Mouse (Mus musculus) heart, embryonic 12.5 days (tissue): ENCODE data around the gene Mpdz. TPM values are rescaled to one million over a fixed set of nuclear protein-coding genes. Genes with fewer than 3 reads are reported as not detected.

Source experiments
- ATAC-seq: fragments of 200-750 bp; cut with Nextera tagmentation; 2 replicates; pipeline ENCODE4 v1.8.0; 2017; ENCODE audit warnings: moderate TSS enrichment, moderate library complexity; ENCODE audit not compliant: insufficient number of reproducible peaks, low FRiP score
- H3K27ac ChIP-seq: fragments of 300-500 bp; sonication (generic); 2 replicates; pipeline ENCODE4 v1.5.1; 2016; ENCODE audit warnings: mild to moderate bottlenecking, moderate library complexity; ENCODE audit not compliant: poor library complexity, severe bottlenecking
- H3K27me3 ChIP-seq: fragments of 300-500 bp; sonication (generic); replicated peaks from 2 replicates; pipeline ENCODE4 v1.6.1; 2016; ENCODE audit warnings: mild to moderate bottlenecking, moderate library complexity
- H3K36me3 ChIP-seq: fragments of 300-500 bp; sonication (generic); 2 replicates; pipeline ENCODE4 v1.6.1; 2016; ENCODE audit warnings: mild to moderate bottlenecking, moderate library complexity
- H3K4me1 ChIP-seq: fragments of 300-500 bp; sonication (generic); replicated peaks from 2 replicates; pipeline ENCODE4 v1.6.1; 2016; ENCODE audit warnings: mild to moderate bottlenecking
- H3K4me2 ChIP-seq: fragments of 300-500 bp; sonication (generic); 2 replicates; pipeline ENCODE4 v1.6.1; 2016; ENCODE audit warnings: mild to moderate bottlenecking, moderate library complexity
- H3K4me3 ChIP-seq: fragments of 300-500 bp; sonication (generic); 2 replicates; pipeline ENCODE4 v1.5.1; 2016; ENCODE audit warnings: mild to moderate bottlenecking
- H3K9ac ChIP-seq: fragments of 300-500 bp; sonication (generic); 2 replicates; pipeline ENCODE4 v1.6.1; 2016; ENCODE audit warnings: mild to moderate bottlenecking, moderate library complexity
- H3K9me3 ChIP-seq: fragments of 300-500 bp; sonication (generic); replicated peaks from 2 replicates; pipeline ENCODE4 v1.6.1; 2016; ENCODE audit warnings: mild to moderate bottlenecking, moderate library complexity
- WGBS: fragments of 180-500 bp; shearing (Covaris S2); methylation state at CpG from one replicate; pipeline ENCODE4 v1.1.7; 2016; 5-methylcytosine and 5-hydroxymethylcytosine counted together
- polyA plus RNA-seq: library from polyadenylated mRNA; unstranded; fragments of >200 nt; fragmentation: Nextera tagmentation; extraction: Ambion mirVana; gene quantifications from 2 replicates; pipeline ENCODE4 v1.2.1, GENCODE M21; 2016

The Mpdz gene
- polyA plus RNA-seq, 1 experiment from 2014 or later = 34.3 TPM

DNA sequence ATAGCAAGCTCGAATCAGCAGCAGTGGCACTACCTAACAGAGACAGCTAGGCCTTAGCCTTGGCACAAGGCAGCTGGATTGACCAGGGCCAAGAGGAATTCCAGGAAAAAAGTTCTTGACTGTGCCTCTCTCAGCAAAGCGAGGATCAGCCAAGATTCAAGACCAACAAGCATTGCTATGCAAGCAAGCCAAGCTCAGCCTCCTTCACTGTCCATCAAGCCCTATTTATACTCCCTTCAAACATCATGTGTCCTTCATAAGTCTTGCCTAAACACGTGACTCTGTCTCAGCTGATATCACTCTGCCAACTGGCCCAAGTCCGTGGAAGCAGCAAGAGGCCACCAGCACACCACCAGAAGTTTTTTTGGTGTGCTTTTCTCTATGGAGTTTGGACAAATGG lies 6.8 kb upstream of the Mpdz start:
- ATAC-seq = no peak
- Histone ChIP-seq H3K4me2 (no peak overlapping the region), H3K36me3 (no peaks in the 10 kb centered on the region), H3K4me1 (peaks cover 17% of the 10 kb centered on the region; the same call in 1 of the 2 replicates), H3K9ac (no peak overlapping the region), H3K9me3 (no peaks in the 10 kb centered on the region; the same call in 1 of the 2 replicates), H3K27ac (no peak overlapping the region), H3K4me3 (no peak overlapping the region), H3K27me3 (no peaks in the 10 kb centered on the region)
- WGBS = 67% methylated on average over 4 of the region's 4 CpGs

DNA sequence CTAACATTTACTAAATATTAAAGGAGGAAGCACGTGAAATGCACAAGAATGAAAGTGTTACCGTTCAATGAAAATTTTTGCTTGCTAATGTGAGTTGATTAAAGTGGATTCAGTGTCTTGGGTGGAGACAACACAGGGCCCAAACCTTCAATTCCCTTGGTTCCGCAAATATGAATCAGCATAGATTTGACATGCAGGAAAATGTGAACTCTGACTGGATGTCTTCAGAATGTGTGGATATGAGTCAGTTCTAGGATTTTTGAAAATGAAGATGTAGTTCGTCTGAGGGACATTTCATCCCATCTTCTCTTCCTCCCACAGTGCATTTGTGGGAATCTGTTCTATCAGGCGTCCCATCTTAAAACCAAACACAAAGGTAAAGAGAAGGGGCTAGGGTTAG lies 951 bp upstream of the Mpdz start:
- no peak for ATAC-seq
- H3K4me2 ChIP-seq = no peak overlapping the region
- H3K27ac ChIP-seq = no peak overlapping the region
- 83% methylated on average over 5 of the region's 5 CpGs for WGBS
- no peaks in the 10 kb centered on the region for H3K36me3 ChIP-seq
- H3K4me3 ChIP-seq = no peak overlapping the region
- H3K9me3 ChIP-seq = no peaks in the 10 kb centered on the region
- H3K27me3 ChIP-seq = no peaks in the 10 kb centered on the region
- H3K4me1 ChIP-seq = peaks cover 13% of the 10 kb centered on the region
- H3K9ac ChIP-seq = no peak overlapping the region

DNA sequence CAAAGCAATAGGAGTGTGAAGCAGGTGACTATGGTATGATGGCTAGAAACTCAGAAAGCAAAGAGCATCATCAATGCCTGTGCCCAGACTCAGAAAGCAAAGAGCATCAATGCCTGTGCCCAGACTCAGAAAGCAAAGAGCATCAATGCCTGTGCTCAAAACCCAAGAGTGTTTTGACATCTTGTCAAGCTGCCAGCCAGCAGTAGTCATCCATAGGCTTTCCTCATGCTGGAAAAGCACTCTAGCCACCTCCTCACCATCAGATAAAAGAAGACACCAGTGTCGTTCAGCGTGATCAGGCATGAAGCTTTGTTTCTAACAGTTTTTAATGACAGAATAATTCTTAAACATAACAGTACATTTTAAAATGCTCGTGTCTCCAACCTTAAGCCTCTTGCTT lies 8.7 kb downstream of the Mpdz start:
- Histone ChIP-seq H3K4me1 (peaks cover 16% of the 10 kb centered on the region), H3K27ac (no peak overlapping the region), H3K9ac (no peak overlapping the region), H3K36me3 (no peaks in the 10 kb centered on the region), H3K27me3 (no peaks in the 10 kb centered on the region), H3K9me3 (no peaks in the 10 kb centered on the region), H3K4me3 (no peak overlapping the region), H3K4me2 (no peak overlapping the region)
- WGBS = 65% methylated on average over 3 of the region's 3 CpGs
- no peak for ATAC-seq

DNA sequence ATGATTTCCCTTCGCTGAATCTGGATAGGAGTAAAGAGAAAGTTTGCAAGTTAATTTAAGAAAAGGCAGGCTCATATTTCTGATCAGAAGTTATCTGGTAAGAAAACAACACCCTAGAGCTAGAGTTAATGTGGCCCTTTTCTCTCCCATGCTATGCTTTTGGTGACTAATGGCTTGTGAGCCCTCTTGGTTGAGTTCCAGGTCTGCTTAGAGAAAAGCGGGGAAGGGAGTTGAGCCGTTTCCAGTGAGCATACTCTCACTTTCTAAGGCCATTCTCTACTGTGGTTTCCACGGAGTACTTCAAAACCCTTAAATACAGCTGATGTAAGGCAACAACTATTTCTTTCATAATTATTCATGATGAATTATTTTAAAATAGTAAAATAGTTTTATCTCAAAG lies 11.8 kb downstream of the Mpdz start:
- Histone ChIP-seq H3K9me3 (no peaks in the 10 kb centered on the region), H3K9ac (no peak overlapping the region), H3K4me2 (no peak overlapping the region), H3K27me3 (no peaks in the 10 kb centered on the region), H3K27ac (no peak overlapping the region), H3K4me1 (peaks cover 17% of the 10 kb centered on the region), H3K36me3 (0 out of 2 replicates have a peak, but pooled peaks cover 5% of the 10 kb centered on the region), H3K4me3 (no peak overlapping the region)
- no peak for ATAC-seq
- WGBS = 69% methylated on average over 4 of the region's 4 CpGs

DNA sequence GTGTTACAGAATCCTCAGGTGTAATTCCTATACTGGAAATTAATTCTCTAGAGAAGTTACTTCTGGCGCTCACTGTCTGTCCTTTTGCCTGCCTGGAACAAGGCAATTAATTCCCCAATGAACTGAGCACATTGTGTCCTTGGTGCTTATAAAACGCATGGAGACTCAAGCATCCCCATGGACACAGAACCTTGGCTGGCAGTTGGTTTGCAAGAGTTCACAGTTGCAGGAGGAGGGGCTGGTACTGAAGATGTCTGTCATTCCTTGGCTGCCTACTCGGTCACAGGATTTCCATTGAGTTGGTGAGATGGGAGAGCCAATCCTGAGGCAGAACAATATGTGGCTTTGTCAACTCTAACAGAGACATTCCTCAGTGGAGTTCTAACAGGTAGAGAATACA lies 12.5 kb downstream of the Mpdz start:
- WGBS = 57% methylated on average over 3 of the region's 3 CpGs
- no peak overlapping the region for H3K27ac ChIP-seq

DNA sequence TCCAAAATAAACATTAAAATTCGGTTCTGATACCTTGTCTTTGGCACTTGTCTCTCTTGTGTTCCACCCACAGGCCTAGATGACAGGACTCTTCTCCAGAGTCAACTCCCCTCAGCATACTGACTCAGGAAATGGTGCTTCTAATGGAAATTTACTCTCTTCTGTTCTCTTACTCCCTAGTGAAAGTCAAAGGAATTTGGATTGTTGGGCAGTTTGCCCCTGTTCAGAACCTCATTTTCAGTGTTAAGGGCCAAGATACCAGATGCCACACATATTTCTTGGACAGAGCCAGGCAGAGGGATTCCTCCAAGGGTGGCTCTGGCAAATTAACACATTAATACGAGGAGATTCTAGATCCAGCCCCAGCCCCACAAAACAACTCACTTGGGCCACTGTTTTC lies 12.9 kb downstream of the Mpdz start:
- Histone ChIP-seq H3K27ac (no peak overlapping the region), H3K4me3 (no peak overlapping the region), H3K27me3 (no peaks in the 10 kb centered on the region), H3K9me3 (no peaks in the 10 kb centered on the region), H3K4me2 (no peak overlapping the region), H3K36me3 (0 out of 2 replicates have a peak, but pooled peaks cover 5% of the 10 kb centered on the region), H3K4me1 (peaks cover 22% of the 10 kb centered on the region), H3K9ac (no peak overlapping the region)
- WGBS = 50% methylated on average over 2 of the region's 2 CpGs
- ATAC-seq = no peak

More for the DNA sequence above, 12.5 kb downstream of the Mpdz start:
- Histone ChIP-seq H3K4me2 (no peak overlapping the region), H3K9me3 (no peaks in the 10 kb centered on the region), H3K4me3 (no peak overlapping the region), H3K36me3 (0 out of 2 replicates have a peak, but pooled peaks cover 5% of the 10 kb centered on the region), H3K27me3 (no peaks in the 10 kb centered on the region), H3K9ac (no peak overlapping the region), H3K4me1 (peaks cover 22% of the 10 kb centered on the region)
- ATAC-seq = no peak

DNA sequence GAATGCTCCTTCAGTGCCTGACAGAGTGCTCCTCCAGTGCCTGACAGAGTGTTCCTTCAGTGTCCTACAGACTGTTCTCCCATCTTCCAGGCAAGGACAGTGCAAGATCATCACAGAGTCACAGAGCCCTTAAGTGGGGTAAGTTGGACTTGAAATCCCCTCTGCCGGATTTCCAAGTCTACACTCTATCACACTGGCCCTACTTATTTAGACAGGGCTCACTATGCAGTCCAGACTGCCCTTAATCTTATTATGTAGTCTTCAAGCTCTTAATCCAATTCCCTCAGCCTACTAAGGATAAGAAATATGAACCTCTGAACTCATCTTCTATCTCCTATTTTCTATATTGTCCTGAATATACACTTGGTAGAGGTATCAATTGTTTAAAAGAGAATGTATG lies 19.1 kb downstream of the Mpdz start:
- Histone ChIP-seq H3K9me3 (no peaks in the 10 kb centered on the region), H3K4me2 (no peak overlapping the region), H3K27me3 (no peaks in the 10 kb centered on the region), H3K36me3 (0 out of 2 replicates have a peak, but pooled peaks cover 5% of the 10 kb centered on the region), H3K27ac (no peak overlapping the region), H3K9ac (no peak overlapping the region), H3K4me3 (no peak overlapping the region), H3K4me1 (peaks cover 16% of the 10 kb centered on the region)
- 58% methylated on average over 1 of the region's 1 CpGs for whole genome bisulfite sequencing
- ATAC-seq = no peak

DNA sequence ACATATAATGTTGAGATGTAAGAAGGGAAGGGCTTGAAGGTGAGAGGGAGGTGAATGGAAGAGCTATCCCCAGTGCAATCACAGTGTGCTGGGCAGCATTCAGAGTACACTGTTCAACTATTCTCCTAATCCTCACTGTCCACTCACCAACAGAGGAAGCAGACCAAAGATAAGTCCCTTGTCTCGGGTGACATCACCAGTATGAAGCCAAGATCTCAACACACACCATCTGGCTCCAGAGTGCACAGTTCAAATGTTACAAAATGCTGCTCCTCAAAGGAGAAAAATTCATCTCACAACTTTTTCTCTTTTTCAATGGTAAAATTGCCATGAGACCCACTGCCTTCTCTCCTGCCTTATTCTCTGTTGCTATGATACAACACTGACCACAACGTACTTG lies 21.0 kb downstream of the Mpdz start:
- Histone ChIP-seq H3K9me3 (no peaks in the 10 kb centered on the region), H3K4me2 (no peak overlapping the region), H3K27ac (no peak overlapping the region), H3K4me1 (peaks cover 25% of the 10 kb centered on the region), H3K9ac (no peak overlapping the region), H3K27me3 (no peaks in the 10 kb centered on the region), H3K4me3 (no peak overlapping the region), H3K36me3 (0 out of 2 replicates have a peak, but pooled peaks cover 4% of the 10 kb centered on the region)
- no peak for ATAC-seq
- WGBS = 46% methylated on average over 2 of the region's 2 CpGs

DNA sequence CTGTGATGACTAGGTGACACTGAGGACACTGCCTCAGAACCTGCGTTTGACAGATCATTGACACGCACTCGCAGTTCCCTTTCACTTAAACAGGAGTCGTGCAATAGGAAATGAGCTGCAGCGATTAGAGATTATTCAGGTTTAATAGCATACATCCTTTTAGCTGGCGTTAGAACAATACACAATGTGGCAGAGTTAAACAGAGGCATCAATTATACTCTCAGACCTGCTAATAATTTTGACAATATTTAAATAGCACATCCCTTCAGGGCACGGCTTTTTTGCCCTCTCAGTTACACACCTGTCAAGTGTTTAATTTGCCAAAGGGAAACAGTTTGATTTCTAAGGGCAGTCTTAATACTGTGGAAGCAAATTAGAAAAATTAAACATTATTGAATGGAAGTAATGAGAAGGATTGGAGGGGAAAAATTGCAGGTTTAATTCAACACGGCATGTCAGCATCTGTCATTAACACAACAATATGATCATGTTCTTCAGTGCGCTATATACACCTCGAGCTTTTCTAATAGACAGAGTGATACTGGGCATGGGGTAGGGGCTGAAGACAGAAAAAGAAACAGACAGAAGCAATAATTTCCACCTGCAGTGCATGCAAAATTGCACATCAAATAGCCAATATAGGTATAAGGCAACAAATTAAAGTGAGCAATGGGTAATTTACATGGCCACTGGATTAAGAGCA lies 27.1 kb downstream of the Mpdz start:
- Histone ChIP-seq H3K9me3 (no peaks in the 10 kb centered on the region), H3K4me1 (peaks cover 14% of the 10 kb centered on the region), H3K4me3 (no peak overlapping the region), H3K27ac (no peak overlapping the region), H3K27me3 (no peaks in the 10 kb centered on the region), H3K36me3 (0 out of 2 replicates have a peak, but pooled peaks cover 7% of the 10 kb centered on the region), H3K4me2 (no peak overlapping the region), H3K9ac (no peak overlapping the region)
- no peak for ATAC-seq
- WGBS = 85% methylated on average over 10 of the region's 10 CpGs

DNA sequence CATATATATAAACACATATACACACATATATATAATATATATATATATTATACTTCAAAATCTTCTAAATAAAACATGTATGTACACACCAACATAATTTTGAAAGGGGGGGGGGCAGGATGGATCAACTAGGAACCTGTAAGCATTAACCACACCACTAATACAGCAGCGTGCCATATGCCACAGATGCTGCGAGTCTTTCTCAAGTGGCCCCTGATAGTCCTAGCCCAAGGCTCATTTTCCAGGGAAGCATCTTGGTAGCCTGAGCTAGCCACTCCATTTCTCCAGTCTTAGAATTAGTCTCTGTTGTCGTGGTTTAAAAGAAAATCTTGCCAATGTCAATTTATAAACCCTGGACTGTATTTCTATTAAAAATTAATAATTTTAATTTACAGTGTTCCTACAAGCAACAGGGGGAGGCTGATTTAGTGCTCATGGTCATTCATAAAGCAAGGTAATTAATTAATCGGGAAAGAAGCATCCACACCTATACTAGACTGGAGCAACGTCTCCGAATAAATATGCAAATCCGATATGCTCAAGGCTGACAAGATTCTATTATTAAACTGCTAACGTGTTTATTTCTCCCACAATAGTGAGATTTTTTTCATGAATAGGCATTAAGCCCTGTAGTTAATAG lies 27.8 kb downstream of the Mpdz start:
- H3K9ac ChIP-seq = no peak overlapping the region
- WGBS = 87% methylated on average over 8 of the region's 8 CpGs
- ATAC-seq = no peak
- no peak overlapping the region for H3K4me3 ChIP-seq
- no peak overlapping the region for H3K4me2 ChIP-seq
- H3K27ac ChIP-seq = no peak overlapping the region
- H3K36me3 ChIP-seq = 0 out of 2 replicates have a peak, but pooled peaks cover 7% of the 10 kb centered on the region
- no peaks in the 10 kb centered on the region for H3K9me3 ChIP-seq
- H3K27me3 ChIP-seq = no peaks in the 10 kb centered on the region
- peaks cover 14% of the 10 kb centered on the region for H3K4me1 ChIP-seq

DNA sequence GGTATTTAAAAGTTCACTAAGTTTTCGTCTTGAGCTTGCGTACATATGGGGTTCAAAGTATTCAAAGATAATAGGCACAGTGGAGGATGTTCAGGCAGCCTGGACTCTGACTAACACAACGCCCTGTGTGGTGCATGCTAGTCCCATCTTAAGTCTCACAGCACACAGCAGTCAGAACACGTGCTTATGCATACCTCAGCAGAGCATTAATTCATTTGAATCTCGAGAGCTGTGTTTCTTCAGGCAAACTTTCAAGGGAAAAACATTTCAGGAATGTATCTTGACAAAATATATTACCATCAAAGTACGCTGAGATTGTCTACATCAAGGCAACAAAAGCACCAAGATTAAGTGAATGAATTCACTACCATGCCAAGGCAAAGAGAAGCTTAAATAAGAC lies 45.7 kb downstream of the Mpdz start:
- 81% methylated on average over 6 of the region's 6 CpGs for WGBS

More for the DNA sequence above, 45.7 kb downstream of the Mpdz start:
- Histone ChIP-seq H3K27ac (no peak overlapping the region), H3K36me3 (peaks cover 8% of the 10 kb centered on the region), H3K4me3 (no peak overlapping the region), H3K4me1 (no peaks in the 10 kb centered on the region), H3K27me3 (no peaks in the 10 kb centered on the region), H3K9me3 (no peaks in the 10 kb centered on the region), H3K9ac (no peak overlapping the region), H3K4me2 (no peak overlapping the region)
- ATAC-seq = no peak
